Mouse (Mus musculus): ENCODE results near the gene Sept8. TPM values are rescaled to one million over a fixed set of nuclear protein-coding genes. Genes with fewer than 3 reads are reported as not detected.

Sept8 gene
- polyA plus RNA-seq, 1 experiment from 2014 or later = 55.7 TPM

DNA sequence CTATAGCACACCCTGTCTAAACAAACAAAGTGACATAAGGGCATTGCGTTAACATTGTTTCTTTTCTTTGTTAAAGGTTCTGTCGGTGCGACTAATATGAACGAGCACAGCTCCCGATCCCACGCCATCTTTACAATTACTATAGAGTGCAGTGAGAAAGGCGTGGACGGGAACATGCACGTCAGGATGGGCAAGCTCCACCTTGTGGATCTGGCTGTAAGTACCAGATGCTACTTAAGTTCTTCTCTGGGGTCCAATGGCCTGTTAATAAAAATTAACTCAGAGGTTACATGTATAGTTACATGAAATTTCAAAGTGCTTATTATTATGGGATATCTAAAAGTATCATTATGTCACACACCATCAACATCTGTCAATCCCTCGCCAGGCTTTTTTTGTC is 64.1 kb downstream of the Sept8 start:
- no peak for DNase-seq (ENCODE audit: low read depth, low spot score)
- peak; percentile 23 for TF ChIP-seq CTCF (IDR thresholded peaks at IDR 0.05)
- H3K27me3 ChIP-seq = no peaks in the 10 kb centered on the region
- no peak for ATAC-seq
- POLR2A ChIA-PET = no interaction called here
- CTCF ChIA-PET = interaction anchor here (0.7 to 1.3 kb wide), 3 partner anchors 9 to 45 kb away, joined by 3 to 4 read pairs (median 3); partner anchors contain the start of gene Il4
- in situ Hi-C loops (cut with MboI; ENCODE audit: low pct_unique_long_range_greater_than_20kb) = no loop called here

DNA sequence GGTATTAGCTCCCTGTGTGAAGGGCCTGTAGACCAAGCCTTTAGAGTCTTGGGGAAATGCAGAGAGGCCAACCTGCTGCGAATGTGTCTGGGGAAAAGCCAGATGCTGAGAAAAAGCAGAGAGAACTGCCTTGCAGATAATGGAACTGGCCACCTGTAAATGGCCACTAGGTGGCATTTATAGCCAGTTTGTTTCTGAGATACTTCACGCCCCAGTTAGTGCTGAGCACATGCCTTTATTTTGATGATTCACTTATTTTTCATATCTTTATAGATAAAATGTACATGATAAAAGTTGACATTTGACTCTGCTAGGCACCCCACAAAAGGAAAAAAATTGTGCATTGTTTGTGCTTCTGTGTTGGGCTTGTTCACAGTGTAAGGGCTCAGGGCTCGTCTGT is 65.8 kb downstream of the Sept8 start:
- ATAC-seq (no peak), DNase-seq (ENCODE audit: low read depth, low spot score) (no peak)
- in situ Hi-C loops (cut with MboI; ENCODE audit: low pct_unique_long_range_greater_than_20kb) = loop anchor here (5.0 kb wide), 1 partner anchor 113 kb away; the partner anchor contains the start of gene Gm9837
- ChIA-PET CTCF (interaction anchor here (0.9 to 1.2 kb wide), 4 partner anchors 19 to 115 kb away, joined by 3 to 5 read pairs (median 3); partner anchors contain the start of gene Gm9837), POLR2A (no interaction called here)
- TF ChIP-seq CTCF (IDR thresholded peaks at IDR 0.05) = peak; percentile 79
- no peaks in the 10 kb centered on the region for H3K27me3 ChIP-seq

DNA sequence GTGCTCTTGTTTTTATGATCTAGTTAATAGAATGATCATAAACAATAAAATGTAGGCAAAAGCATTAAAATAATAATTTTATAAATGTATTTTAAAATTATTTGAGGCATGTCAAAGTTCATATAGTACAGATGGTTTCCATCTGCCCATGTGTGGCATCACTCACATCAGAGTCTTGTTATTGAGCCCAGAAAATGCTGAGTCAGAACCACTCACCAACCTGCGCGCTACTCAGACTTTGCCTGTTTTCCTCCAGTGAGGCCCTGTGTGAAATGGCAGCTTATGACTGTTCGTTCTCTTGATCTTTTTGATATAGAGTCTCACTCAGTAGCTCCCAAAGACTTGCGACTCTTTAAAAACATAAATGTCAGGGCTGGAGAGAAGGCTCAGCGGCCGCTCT is 66.5 kb downstream of the Sept8 start:
- ChIA-PET POLR2A (no interaction called here), CTCF (no interaction called here)
- ATAC-seq (no peak), DNase-seq (ENCODE audit: low read depth, low spot score) (no peak)
- no peaks in the 10 kb centered on the region for H3K27me3 ChIP-seq
- in situ Hi-C loops (cut with MboI; ENCODE audit: low pct_unique_long_range_greater_than_20kb) = loop anchor here (5.0 kb wide), 1 partner anchor 113 kb away; the partner anchor contains the start of gene Gm9837
- no peak for TF ChIP-seq CTCF (IDR thresholded peaks at IDR 0.05)

DNA sequence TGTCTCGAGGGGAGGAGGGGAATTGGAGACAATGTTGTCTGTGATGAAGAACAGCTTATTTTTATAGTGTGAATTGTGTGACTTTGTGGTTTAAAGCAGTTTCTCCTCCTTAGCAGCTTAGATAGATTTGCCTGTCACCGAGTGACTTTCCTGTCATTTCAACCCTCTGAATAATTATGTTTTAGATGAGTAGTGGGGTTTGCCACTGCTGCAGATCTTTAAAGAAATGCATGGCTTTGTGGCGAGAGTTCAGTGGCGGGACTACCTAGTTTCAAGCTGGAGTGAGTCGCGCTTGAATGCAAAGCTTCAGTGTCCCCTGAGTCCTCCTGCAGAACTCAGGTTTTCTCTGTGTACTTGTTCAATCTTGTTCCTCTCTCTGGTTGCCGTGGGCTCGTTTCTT is 69.2 kb downstream of the Sept8 start:
- ChIA-PET CTCF (interaction anchor here (1.0 kb wide), 1 partner anchor 14 kb away, joined by 4 read pairs; no protein-coding TSS in a partner anchor), POLR2A (interaction anchor here (0.8 kb wide), 1 partner anchor 26 kb away, joined by 3 read pairs; no protein-coding TSS in a partner anchor)
- no peaks in the 10 kb centered on the region for H3K27me3 ChIP-seq
- in situ Hi-C loops (cut with MboI; ENCODE audit: low pct_unique_long_range_greater_than_20kb) = loop anchor here (5.0 kb wide), 1 partner anchor 116 kb away; the partner anchor contains the start of gene Gm9837
- no peak for TF ChIP-seq CTCF (IDR thresholded peaks at IDR 0.05)
- DNase-seq (ENCODE audit: low read depth, low spot score) (no peak), ATAC-seq (no peak)

DNA sequence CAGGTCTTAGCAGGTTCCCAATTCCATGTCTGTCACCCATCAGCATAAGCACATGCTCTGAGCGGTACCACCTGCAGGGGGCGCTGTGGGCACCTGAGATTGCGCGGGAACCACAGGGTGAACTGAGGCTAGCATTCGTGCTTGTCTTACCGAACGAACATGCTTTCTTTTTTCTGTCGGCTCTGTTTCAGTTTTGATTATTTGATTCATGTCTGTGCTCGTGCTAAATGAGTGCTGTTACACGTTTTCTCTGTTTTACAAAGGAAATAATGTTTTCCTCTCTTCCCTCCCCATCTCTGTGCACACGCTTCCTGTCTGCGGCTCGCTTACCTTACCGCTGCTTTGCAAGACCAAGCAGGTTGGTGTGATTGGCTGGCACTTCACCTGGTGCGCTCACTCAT is 71.3 kb downstream of the Sept8 start:
- no peaks in the 10 kb centered on the region for H3K27me3 ChIP-seq
- in situ Hi-C loops (cut with MboI; ENCODE audit: low pct_unique_long_range_greater_than_20kb) = no loop called here
- peak; percentile 87 for TF ChIP-seq CTCF (IDR thresholded peaks at IDR 0.05)
- POLR2A ChIA-PET = no interaction called here
- DNase-seq (ENCODE audit: low read depth, low spot score) (no peak), ATAC-seq (no peak)
- CTCF ChIA-PET = interaction anchor here (0.9 to 3.7 kb wide), 7 partner anchors 9 to 50 kb away, joined by 3 to 19 read pairs (median 3); partner anchors contain the start of gene Kif3a

DNA sequence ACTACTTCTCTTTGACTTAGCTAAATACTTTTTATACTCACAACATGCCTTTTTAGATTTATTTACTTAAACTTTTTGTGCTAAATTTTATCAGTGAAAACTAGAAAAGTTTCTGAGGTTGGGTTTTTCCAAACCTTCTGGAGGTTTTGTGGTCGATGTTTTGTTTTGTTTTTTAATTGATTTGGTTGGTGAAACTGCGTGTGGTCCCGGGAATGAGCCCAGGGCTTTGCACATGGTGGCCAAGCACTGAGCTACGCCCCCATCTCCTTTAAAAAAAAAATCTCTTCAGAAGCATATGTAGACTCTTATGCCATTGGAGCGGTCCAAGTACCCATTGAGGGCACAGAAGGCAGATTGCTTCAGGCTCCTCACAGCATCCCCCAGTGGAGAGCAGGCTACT is 72.1 kb downstream of the Sept8 start:
- no peak for TF ChIP-seq CTCF (IDR thresholded peaks at IDR 0.05)
- in situ Hi-C loops (cut with MboI; ENCODE audit: low pct_unique_long_range_greater_than_20kb) = no loop called here
- CTCF ChIA-PET = interaction anchor here (1.0 to 3.7 kb wide), 5 partner anchors 8 to 50 kb away, joined by 3 to 19 read pairs (median 3); partner anchors contain the start of gene Kif3a
- POLR2A ChIA-PET = interaction anchor here (0.5 kb wide), 1 partner anchor 144 kb away, joined by 3 read pairs; no protein-coding TSS in a partner anchor
- H3K27me3 ChIP-seq = no peaks in the 10 kb centered on the region
- no peak for DNase-seq (ENCODE audit: low read depth, low spot score)
- ATAC-seq = no peak

Other genes with a start within 250 kb of the Sept8 start
- gene Hspa4, start 218.8 kb upstream of the Sept8 start, polyA plus RNA-seq (2021) = 190 TPM
- gene Zcchc10, start 194.6 kb upstream of the Sept8 start, polyA plus RNA-seq (2021) = 14.4 TPM
- gene Aff4, start 168.4 kb upstream of the Sept8 start, polyA plus RNA-seq (2021) = 73.6 TPM
- 0.12 TPM for gene Leap2, start 96.1 kb upstream of the Sept8 start, polyA plus RNA-seq (2021)
- gene Uqcrq, start 88.4 kb upstream of the Sept8 start, polyA plus RNA-seq (2021) = 664 TPM
- 0.08 TPM for gene Gdf9, start 88.2 kb upstream of the Sept8 start, polyA plus RNA-seq (2021)
- gene Gm10447, start 62.1 kb upstream of the Sept8 start, polyA plus RNA-seq (2021) = not detected
- not detected for gene Shroom1, start 62.1 kb upstream of the Sept8 start, polyA plus RNA-seq (2021)
- gene Gm9837, start 48.8 kb upstream of the Sept8 start, polyA plus RNA-seq (2021) = not detected
- not detected for gene Gm9945, start 39.1 kb upstream of the Sept8 start, polyA plus RNA-seq (2021)
- not detected for gene Sowaha, start 39.0 kb upstream of the Sept8 start, polyA plus RNA-seq (2021)
- gene Kif3a, start 48.1 kb downstream of the Sept8 start, polyA plus RNA-seq (2021) = 52.7 TPM
- 3.2 TPM for gene Il4, start 99.4 kb downstream of the Sept8 start, polyA plus RNA-seq (2021)
- not detected for gene Il13, start 115.4 kb downstream of the Sept8 start, polyA plus RNA-seq (2021)
- 20.9 TPM for gene Rad50, start 188.1 kb downstream of the Sept8 start, polyA plus RNA-seq (2021)
- gene Il5, start 201.5 kb downstream of the Sept8 start, polyA plus RNA-seq (2021) = not detected